ENCODE assay signal across 8 mouse cellular contexts in the genomic region with DNA sequence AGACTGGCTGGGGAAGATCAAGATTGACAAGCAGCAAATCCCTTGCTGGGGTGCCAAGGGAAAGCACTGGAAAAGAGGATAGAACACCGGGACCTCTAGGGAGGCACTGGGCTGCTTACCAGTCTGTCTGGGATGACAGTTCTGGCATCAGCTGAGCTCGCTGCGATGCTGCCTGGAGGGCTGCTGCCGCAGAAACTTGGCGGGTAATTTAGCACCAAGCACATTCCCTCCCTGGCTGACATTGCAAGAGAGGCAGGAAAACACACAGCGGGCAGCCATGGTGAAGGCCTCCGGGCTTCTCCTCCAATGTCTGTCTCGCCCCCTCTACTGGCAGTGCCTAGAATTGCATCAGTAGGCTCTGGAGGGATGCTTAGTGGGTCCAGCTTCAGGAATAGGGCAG. TPM values are rescaled to one million over a fixed set of nuclear protein-coding genes. Genes with fewer than 3 reads are reported as not detected.
DNase-seq lines count a peak whose midpoint lies in the region; ATAC-seq and TF ChIP-seq lines count a peak whose summit lies in the region.

No protein-coding gene starts in this region.

- WGBS in hindbrain, postnatal 0 days = 2% methylated on average over 8 of the region's 8 CpGs

- H3K9me3 ChIP-seq in hindbrain, postnatal 0 days (ENCODE audit: low read length) = no peaks in the 10 kb centered on the region

- TF ChIP-seq CTCF in gastrocnemius, adult 2 months (IDR thresholded peaks at IDR 0.05) = peak; percentile 95
- peak; percentile 86 for TF ChIP-seq CTCF in hindbrain, postnatal 0 days (IDR thresholded peaks at IDR 0.05; ENCODE audit: low read depth)

- intact Hi-C loops in gastrocnemius, adult 2 months (cut with DNase I) = loop anchor here (2.0 kb wide), 1 partner anchor 157 kb away; no protein-coding TSS in a partner anchor

- peak; percentile 81 for ATAC-seq in hindbrain, postnatal 0 days
- peak; percentile 76 for ATAC-seq in megakaryocyte, adult 5-6 weeks (ENCODE audit: poor library complexity, severe bottlenecking)

- H3K27ac ChIP-seq in gastrocnemius, adult 2 months = no peak overlapping the region
- H3K27ac ChIP-seq in hindbrain, postnatal 0 days = no peak overlapping the region

- peak; percentile 56 for DNase-seq in T-cell, adult 2 months (ENCODE audit: low spot score)
- peak; percentile 27 to 76 for DNase-seq in cerebellum, postnatal 4 days (ENCODE audit: low spot score in 2 of 2)
- peak; percentile 78 for DNase-seq in gastrocnemius, adult 2 months
- peak; percentile 82 for DNase-seq in hindbrain, postnatal 0 days (ENCODE audit: low spot score)
- peak; percentile 84 to 88 for DNase-seq in left cerebral cortex, adult 18-20 months (ENCODE audit: low spot score in 2 of 2)
- peak; percentile 68 for DNase-seq in right cerebral cortex, postnatal 14 days
- DNase-seq in urinary bladder, postnatal 36 days (ENCODE audit: low spot score in 2 of 2) = peak; percentile 65 to 71

- H3K36me3 ChIP-seq in hindbrain, postnatal 0 days (ENCODE audit: insufficient read depth, low read length) = no peaks in the 10 kb centered on the region

- H3K4me1 ChIP-seq in hindbrain, postnatal 0 days (ENCODE audit: insufficient read depth, low read length) = no peaks in the 10 kb centered on the region

- H3K9ac ChIP-seq in hindbrain, postnatal 0 days (replicated peaks; ENCODE audit: low read length) = no peak overlapping the region

- 0 out of 2 replicates have a peak overlapping the region, but pooled peaks have one; percentile 10 for H3K4me3 ChIP-seq in gastrocnemius, adult 2 months
- H3K4me3 ChIP-seq in hindbrain, postnatal 0 days (ENCODE audit: low read length) = no peak overlapping the region

- peak overlapping the region; percentile 32; the same call in 1 of the 2 replicates for H3K4me2 ChIP-seq in hindbrain, postnatal 0 days (ENCODE audit: low read depth, low read length)

- no peaks in the 10 kb centered on the region for H3K27me3 ChIP-seq in hindbrain, postnatal 0 days (ENCODE audit: insufficient read depth, low read length)

RNA-seq across cellular contexts. Expression of a gene that starts 51.0 kb away (rescaled TPM):
- total RNA-seq in gastrocnemius, adult 2 months (2021) = 1 to 10 TPM; 2.4 TPM
- 19.9 and 25.9 TPM in 2 replicates for total RNA-seq in hindbrain, postnatal 0 days (2014; rRNA removed)
- polyA plus RNA-seq in hindbrain, postnatal 0 days (2015; fragmentation: Nextera tagmentation; extraction: Ambion mirVana) = 28.2 and 28.3 TPM in 2 replicates
- 10 to 100 TPM; 17.9 to 18.1 TPM for total RNA-seq in left cerebral cortex, adult 18-20 months (2021)
- total RNA-seq in megakaryocyte, adult 5-6 weeks (2015) = 27.9 and 36.1 TPM in 2 replicates
- 22.4 and 23.9 TPM in 2 replicates for total RNA-seq in megakaryocyte, adult 5-6 weeks (2017)
